Mouse (Mus musculus) embryonic facial prominence, embryonic 10.5 days (tissue): Measurements from ENCODE around the gene Elf2. TPM values are rescaled to one million over a fixed set of nuclear protein-coding genes. Genes with fewer than 3 reads are reported as not detected.

Source experiments
- DNase-seq: peaks from one replicate; pipeline ENCODE4 v3.0.0-alpha.2; 2017; ENCODE audit warnings: low spot score
- H3K27ac ChIP-seq: fragments of 300-500 bp; sonication (generic); replicated peaks from 2 replicates; pipeline ENCODE4 v1.5.1; 2016; ENCODE audit warnings: mild to moderate bottlenecking
- H3K27me3 ChIP-seq: fragments of 300-500 bp; sonication (generic); replicated peaks from 2 replicates; pipeline ENCODE4 v1.6.1; 2016; ENCODE audit warnings: low read depth, mild to moderate bottlenecking; ENCODE audit not compliant: poor library complexity, severe bottlenecking
- H3K36me3 ChIP-seq: fragments of 300-500 bp; sonication (generic); replicated peaks from 2 replicates; pipeline ENCODE4 v1.6.1; 2016; ENCODE audit warnings: mild to moderate bottlenecking, moderate library complexity
- H3K4me1 ChIP-seq: fragments of 300-500 bp; sonication (generic); 2 replicates; pipeline ENCODE4 v1.6.1; 2016
- H3K4me3 ChIP-seq: fragments of 300-500 bp; sonication (generic); 2 replicates; pipeline ENCODE4 v1.5.1; 2016; ENCODE audit warnings: mild to moderate bottlenecking, moderate library complexity
- H3K9me3 ChIP-seq: fragments of 300-500 bp; sonication (generic); 2 replicates; pipeline ENCODE4 v1.6.1; 2016; ENCODE audit warnings: mild to moderate bottlenecking
- WGBS: fragments of 180-500 bp; shearing (Covaris S2); methylation state at CpG from one replicate; pipeline ENCODE4 v1.1.7; 2016; 5-methylcytosine and 5-hydroxymethylcytosine counted together
- polyA plus RNA-seq: library from polyadenylated mRNA; unstranded; fragments of >200 nt; fragmentation: Nextera tagmentation; extraction: Ambion mirVana; gene quantifications from 2 replicates; pipeline ENCODE4 v1.2.1, GENCODE M21; 2016

Gene Elf2
- polyA plus RNA-seq, 1 experiment from 2014 or later: 49.2 TPM

DNA sequence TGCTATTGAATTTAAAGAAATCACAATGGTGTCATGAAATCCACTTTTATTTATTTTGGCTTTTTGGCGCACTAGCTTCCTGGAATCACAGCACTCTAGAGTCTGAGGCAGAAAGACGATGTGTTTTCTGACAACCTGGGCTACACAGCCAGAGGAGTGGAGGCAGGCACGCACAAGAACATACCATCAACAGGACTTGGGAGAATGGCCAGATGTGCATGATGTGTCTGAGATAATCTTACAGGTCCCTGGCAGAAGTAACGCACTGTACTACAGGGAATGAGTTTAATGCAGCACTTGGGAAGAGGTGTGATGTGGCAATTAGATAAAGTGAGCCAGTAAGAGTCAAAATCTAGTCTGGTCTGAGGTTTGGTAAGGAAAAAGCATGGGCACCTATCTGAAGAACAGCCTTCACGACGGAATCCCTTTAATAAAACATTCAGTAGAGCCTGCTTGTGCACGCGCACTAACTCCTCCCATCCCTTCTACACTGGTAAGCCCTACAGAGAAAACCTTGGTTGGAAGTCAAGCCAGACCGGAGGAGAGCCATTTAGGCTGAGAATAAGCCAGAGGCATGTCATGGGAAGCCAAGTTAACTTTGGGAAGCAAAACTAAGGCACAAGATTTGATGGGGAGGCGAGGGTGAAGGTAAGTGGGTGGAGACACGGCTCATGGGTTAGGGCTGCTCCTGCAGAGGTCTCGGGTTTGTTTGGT is 87.6 kb downstream of the Elf2 start:
- 91% methylated on average over 12 of the region's 12 CpGs for WGBS

GRCm38 (mm10) chr3:51252223-51252622 is 88.2 kb downstream of the Elf2 start:
- DNase-seq: no peak
- H3K27me3 ChIP-seq: no peaks in the 10 kb centered on the region
- peaks cover 5% of the 10 kb centered on the region for H3K4me1 ChIP-seq
- H3K36me3 ChIP-seq: peaks cover 99% of the 10 kb centered on the region
- WGBS: 90% methylated on average over 1 of the region's 1 CpGs
- no peak overlapping the region for H3K27ac ChIP-seq
- H3K9me3 ChIP-seq: no peaks in the 10 kb centered on the region
- H3K4me3 ChIP-seq: no peak overlapping the region

More for the DNA sequence above, 87.6 kb downstream of the Elf2 start:
- no peak for DNase-seq
- H3K9me3 ChIP-seq: no peaks in the 10 kb centered on the region
- H3K4me1 ChIP-seq: peaks cover under 1% of the 10 kb centered on the region; the same call in 1 of the 2 replicates
- peaks cover 99% of the 10 kb centered on the region for H3K36me3 ChIP-seq
- H3K4me3 ChIP-seq: no peak overlapping the region
- no peak overlapping the region for H3K27ac ChIP-seq
- no peaks in the 10 kb centered on the region for H3K27me3 ChIP-seq

GRCm38 (mm10) chr3:51251057-51251456 is 89.4 kb downstream of the Elf2 start:
- no peak for DNase-seq
- Histone ChIP-seq H3K9me3 (no peaks in the 10 kb centered on the region), H3K36me3 (peaks cover 94% of the 10 kb centered on the region), H3K4me3 (no peak overlapping the region), H3K4me1 (peaks cover 5% of the 10 kb centered on the region), H3K27ac (no peak overlapping the region), H3K27me3 (no peaks in the 10 kb centered on the region)
- WGBS: 88% methylated on average over 5 of the region's 5 CpGs

DNA sequence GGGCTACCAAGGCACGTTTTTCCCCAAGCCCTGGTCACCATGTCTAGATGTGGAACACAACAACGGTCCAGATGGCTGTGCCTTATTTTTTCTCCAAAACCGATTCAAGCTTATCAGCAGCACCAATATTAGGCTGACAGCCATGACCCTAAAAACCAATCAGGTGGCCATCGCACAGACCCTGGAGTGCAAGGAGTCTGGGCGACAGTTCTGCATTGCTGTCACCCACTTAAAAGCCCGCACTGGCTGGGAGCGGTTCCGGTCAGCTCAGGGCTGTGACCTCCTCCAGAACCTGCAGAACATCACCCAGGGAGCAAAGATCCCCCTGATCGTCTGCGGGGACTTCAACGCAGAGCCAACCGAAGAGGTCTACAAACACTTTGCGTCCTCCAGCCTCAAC is 90.6 kb downstream of the Elf2 start:
- Histone ChIP-seq H3K4me3 (no peak overlapping the region), H3K9me3 (no peaks in the 10 kb centered on the region), H3K36me3 (peaks cover 88% of the 10 kb centered on the region), H3K4me1 (peaks cover 5% of the 10 kb centered on the region), H3K27ac (no peak overlapping the region), H3K27me3 (no peaks in the 10 kb centered on the region)
- WGBS: 93% methylated on average over 13 of the region's 13 CpGs
- DNase-seq: no peak

DNA sequence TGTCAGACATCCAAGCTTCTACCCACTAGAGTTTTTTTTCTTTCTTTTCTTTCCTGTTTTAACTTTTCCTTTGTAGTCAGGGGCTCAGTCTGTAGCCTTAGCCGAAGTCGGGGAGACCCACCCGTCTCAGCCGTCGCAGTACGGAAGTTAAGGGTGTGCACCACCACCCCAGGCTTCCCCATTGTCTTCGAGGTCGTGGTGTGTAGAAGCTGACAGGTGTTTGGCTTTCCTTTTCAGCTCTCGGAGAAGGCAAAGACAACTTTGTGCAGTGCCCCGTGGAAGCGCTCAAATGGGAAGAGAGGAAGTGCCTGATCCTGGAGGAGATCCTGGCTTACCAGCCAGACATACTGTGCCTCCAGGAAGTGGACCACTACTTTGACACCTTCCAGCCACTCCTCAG is 91.0 kb downstream of the Elf2 start:
- Histone ChIP-seq H3K27ac (no peak overlapping the region), H3K4me3 (no peak overlapping the region), H3K36me3 (peaks cover 84% of the 10 kb centered on the region), H3K4me1 (peaks cover 5% of the 10 kb centered on the region), H3K27me3 (no peaks in the 10 kb centered on the region), H3K9me3 (no peaks in the 10 kb centered on the region)
- WGBS: 93% methylated on average over 11 of the region's 11 CpGs
- DNase-seq: no peak

GRCm38 (mm10) chr3:51248600-51248999 is 91.9 kb downstream of the Elf2 start:
- 91% methylated on average over 6 of the region's 6 CpGs for WGBS
- no peak overlapping the region for H3K4me3 ChIP-seq
- peaks cover 5% of the 10 kb centered on the region for H3K4me1 ChIP-seq
- peaks cover 75% of the 10 kb centered on the region for H3K36me3 ChIP-seq
- no peaks in the 10 kb centered on the region for H3K9me3 ChIP-seq
- H3K27ac ChIP-seq: no peak overlapping the region
- no peak for DNase-seq
- H3K27me3 ChIP-seq: no peaks in the 10 kb centered on the region

GRCm38 (mm10) chr3:51247704-51248103 is 92.8 kb downstream of the Elf2 start:
- H3K27me3 ChIP-seq: no peaks in the 10 kb centered on the region
- WGBS: 80% methylated on average over 16 of the region's 16 CpGs
- peaks cover 66% of the 10 kb centered on the region for H3K36me3 ChIP-seq

GRCm38 (mm10) chr3:51239541-51239940 is 100.9 kb downstream of the Elf2 start:
- H3K4me3 ChIP-seq: no peak overlapping the region
- H3K4me1 ChIP-seq: 0 out of 2 replicates have a peak, but pooled peaks cover 3% of the 10 kb centered on the region
- no peak overlapping the region for H3K27ac ChIP-seq
- H3K9me3 ChIP-seq: no peaks in the 10 kb centered on the region
- peaks cover 10% of the 10 kb centered on the region for H3K36me3 ChIP-seq
- WGBS: 96% methylated on average over 3 of the region's 3 CpGs
- no peaks in the 10 kb centered on the region for H3K27me3 ChIP-seq
- no peak for DNase-seq

More at GRCm38 (mm10) chr3:51247704-51248103, 92.8 kb downstream of the Elf2 start:
- Histone ChIP-seq H3K9me3 (no peaks in the 10 kb centered on the region), H3K4me3 (no peak overlapping the region), H3K4me1 (peaks cover 5% of the 10 kb centered on the region), H3K27ac (no peak overlapping the region)
- peak; percentile 41 for DNase-seq

GRCm38 (mm10) chr3:51238515-51238914 is 101.9 kb downstream of the Elf2 start:
- DNase-seq: no peak
- Histone ChIP-seq H3K9me3 (no peaks in the 10 kb centered on the region), H3K4me1 (peaks cover 13% of the 10 kb centered on the region), H3K36me3 (peaks cover 10% of the 10 kb centered on the region), H3K27me3 (no peaks in the 10 kb centered on the region), H3K4me3 (no peak overlapping the region), H3K27ac (no peak overlapping the region)
- 92% methylated on average over 7 of the region's 7 CpGs for WGBS

- WGBS: 83% methylated on average over 5 of the region's 5 CpGs
- Histone ChIP-seq H3K4me3 (no peak overlapping the region), H3K27ac (peak overlapping the region; percentile 71), H3K4me1 (peaks cover 17% of the 10 kb centered on the region), H3K27me3 (no peaks in the 10 kb centered on the region), H3K36me3 (peaks cover 9% of the 10 kb centered on the region), H3K9me3 (no peaks in the 10 kb centered on the region)
- no peak for DNase-seq
Observed at GRCm38 (mm10) chr3:51234752-51235055, 105.8 kb downstream of the Elf2 start.

GRCm38 (mm10) chr3:51233918-51234751 is 106.3 kb downstream of the Elf2 start:
- Histone ChIP-seq H3K36me3 (peaks cover 5% of the 10 kb centered on the region; the same call in 1 of the 2 replicates), H3K27ac (peak overlapping the region; percentile 71), H3K4me3 (no peak overlapping the region), H3K9me3 (no peaks in the 10 kb centered on the region), H3K4me1 (peaks cover 17% of the 10 kb centered on the region), H3K27me3 (no peaks in the 10 kb centered on the region)
- DNase-seq: peak; percentile 90
- 52% methylated on average over 13 of the region's 13 CpGs for WGBS

- Histone ChIP-seq H3K4me3 (no peak overlapping the region), H3K9me3 (no peaks in the 10 kb centered on the region), H3K27ac (no peak overlapping the region), H3K4me1 (peaks cover 17% of the 10 kb centered on the region), H3K27me3 (no peaks in the 10 kb centered on the region), H3K36me3 (peaks cover 7% of the 10 kb centered on the region; the same call in 1 of the 2 replicates)
- DNase-seq: no peak
- WGBS: 60% methylated on average over 5 of the region's 5 CpGs
Observed at GRCm38 (mm10) chr3:51233474-51233873, 107.0 kb downstream of the Elf2 start.
